Mouse (Mus musculus) embryonic facial prominence, embryonic 12.5 days (tissue): ENCODE measurements around the gene Bid. TPM values are rescaled to one million over a fixed set of nuclear protein-coding genes. Genes with fewer than 3 reads are reported as not detected.
"Not testable (repeated sequence)": the region's sequence is repeated elsewhere in the genome, so short reads cannot be mapped to it uniquely, and the experiment has no call there.

Experiments
- ATAC-seq: fragments of 200-750 bp; cut with Nextera tagmentation; 2 replicates; pipeline ENCODE4 v1.8.0; 2017; ENCODE audit not compliant: insufficient number of reproducible peaks, insufficient read depth, low FRiP score, low TSS enrichment
- H3K27ac ChIP-seq: fragments of 300-500 bp; sonication (generic); 2 replicates; pipeline ENCODE4 v1.5.1; 2016; ENCODE audit warnings: mild to moderate bottlenecking
- H3K27me3 ChIP-seq: fragments of 300-500 bp; sonication (generic); 2 replicates; pipeline ENCODE4 v1.6.1; 2016; ENCODE audit warnings: mild to moderate bottlenecking, moderate library complexity
- H3K36me3 ChIP-seq: fragments of 300-500 bp; sonication (generic); 2 replicates; pipeline ENCODE4 v1.6.1; 2016; ENCODE audit warnings: mild to moderate bottlenecking
- H3K4me1 ChIP-seq: fragments of 300-500 bp; sonication (generic); 2 replicates; pipeline ENCODE4 v1.6.1; 2016
- H3K4me2 ChIP-seq: fragments of 300-500 bp; sonication (generic); replicated peaks from 2 replicates; pipeline ENCODE4 v1.6.1; 2016; ENCODE audit warnings: mild to moderate bottlenecking, moderate library complexity
- H3K4me3 ChIP-seq: fragments of 300-500 bp; sonication (generic); 2 replicates; pipeline ENCODE4 v1.5.1; 2016; ENCODE audit warnings: mild to moderate bottlenecking
- H3K9ac ChIP-seq: fragments of 300-500 bp; sonication (generic); 2 replicates; pipeline ENCODE4 v1.6.1; 2016; ENCODE audit warnings: mild to moderate bottlenecking, moderate library complexity
- H3K9me3 ChIP-seq: fragments of 300-500 bp; sonication (generic); 2 replicates; pipeline ENCODE4 v1.6.1; 2016; ENCODE audit warnings: mild to moderate bottlenecking, moderate library complexity
- WGBS: fragments of 180-500 bp; shearing (Covaris S2); methylation state at CpG from one replicate; pipeline ENCODE4 v1.1.7; 2016; 5-methylcytosine and 5-hydroxymethylcytosine counted together
- polyA plus RNA-seq: library from polyadenylated mRNA; unstranded; fragments of >200 nt; fragmentation: Nextera tagmentation; extraction: Ambion mirVana; gene quantifications from 2 replicates; pipeline ENCODE4 v1.2.1, GENCODE M21; 2016

Bid gene
- polyA plus RNA-seq, 1 experiment from 2014 or later: 19.1 TPM

DNA sequence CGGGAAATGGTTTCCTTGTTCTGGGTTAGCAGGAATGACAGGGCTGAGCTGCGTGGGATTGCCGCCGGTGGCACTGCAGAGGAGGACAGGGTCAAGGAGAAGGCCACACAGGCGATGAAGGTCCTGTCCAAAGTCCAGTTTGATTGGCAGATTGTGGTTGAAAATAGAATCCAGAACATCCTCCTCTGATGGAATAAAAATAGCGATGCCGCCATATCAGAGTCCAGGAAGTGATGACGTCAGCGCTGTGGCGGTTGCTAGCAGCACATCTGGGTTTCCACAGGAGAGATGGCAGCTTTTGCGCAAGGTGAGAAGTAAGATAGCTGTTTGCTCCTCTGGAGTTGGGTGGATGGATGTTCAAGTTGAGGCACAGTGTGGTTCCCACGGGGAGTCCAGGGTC, 15.9 kb upstream of the Bid start:
- H3K4me3 ChIP-seq: no peak overlapping the region
- no peaks in the 10 kb centered on the region for H3K27me3 ChIP-seq
- no peaks in the 10 kb centered on the region for H3K9me3 ChIP-seq
- WGBS: 84% methylated on average over 12 of the region's 12 CpGs
- H3K4me1 ChIP-seq: no peaks in the 10 kb centered on the region
- no peak overlapping the region for H3K4me2 ChIP-seq
- no peak overlapping the region for H3K27ac ChIP-seq
- peaks cover 27% of the 10 kb centered on the region for H3K36me3 ChIP-seq
- no peak for ATAC-seq
- no peak overlapping the region for H3K9ac ChIP-seq

DNA sequence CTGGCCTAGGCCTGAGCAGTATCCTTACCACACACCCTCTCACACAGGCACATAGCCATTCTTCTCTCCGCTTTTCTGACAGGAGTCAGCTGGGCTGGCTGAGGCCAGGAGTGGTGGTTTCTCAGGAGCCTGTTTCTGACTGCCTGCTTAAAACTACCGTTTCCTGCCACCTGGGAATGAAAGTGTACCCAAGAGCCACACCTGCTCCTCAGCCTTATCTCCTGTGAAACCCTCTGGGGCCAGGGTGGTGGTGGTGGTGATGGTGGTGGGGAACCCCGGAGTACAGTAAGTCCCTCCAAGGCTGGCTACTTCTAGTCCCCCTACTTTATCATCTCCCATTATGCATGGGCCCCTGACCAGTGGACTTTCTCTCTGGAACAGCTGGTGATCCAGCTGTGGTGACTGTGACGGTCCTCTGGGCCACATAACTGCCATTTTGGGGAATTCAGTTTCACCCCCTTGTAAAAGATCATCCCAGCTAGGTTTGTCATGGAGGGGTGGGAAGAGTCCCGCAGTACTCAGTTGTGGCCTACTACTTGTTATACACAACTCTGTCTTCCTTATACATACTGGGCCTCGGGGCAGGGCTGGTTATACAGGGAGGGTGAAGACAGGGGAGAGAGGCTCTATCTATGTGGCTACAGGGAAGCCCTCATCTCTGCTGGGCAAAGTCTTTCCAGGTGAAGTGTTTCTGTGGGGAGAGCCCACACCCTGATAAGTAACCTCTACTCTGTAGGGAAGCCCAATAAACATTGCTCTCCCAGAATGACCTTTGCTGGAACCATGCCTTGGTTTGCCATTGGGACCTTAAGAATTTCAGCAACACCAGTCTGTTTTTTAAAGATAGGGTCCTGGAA, 14.0 kb upstream of the Bid start:
- Histone ChIP-seq H3K27ac (no peak overlapping the region), H3K4me1 (no peaks in the 10 kb centered on the region), H3K9me3 (no peaks in the 10 kb centered on the region), H3K27me3 (no peaks in the 10 kb centered on the region), H3K4me3 (no peak overlapping the region), H3K4me2 (no peak overlapping the region), H3K9ac (no peak overlapping the region), H3K36me3 (peaks cover 27% of the 10 kb centered on the region)
- ATAC-seq: no peak
- 83% methylated on average over 6 of the region's 6 CpGs for WGBS

DNA sequence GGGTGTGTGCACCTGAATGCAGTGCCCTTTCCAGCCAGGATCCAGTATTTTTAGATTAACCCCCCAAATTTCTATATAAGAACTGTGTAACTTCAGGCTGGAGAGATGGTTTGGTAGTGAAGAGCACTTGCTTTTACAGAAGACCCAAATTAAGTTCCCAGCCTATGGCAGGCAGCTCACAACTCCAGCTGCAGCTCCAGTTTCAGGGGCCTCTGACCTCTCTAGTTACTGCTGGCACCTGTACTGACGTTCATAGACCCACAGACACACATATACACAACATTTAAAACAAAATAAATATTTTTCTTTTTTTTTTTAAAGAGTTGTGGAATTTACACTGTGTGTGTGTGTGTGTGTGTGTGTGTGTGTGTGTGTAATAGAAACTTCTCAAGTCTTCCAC, 12.8 kb upstream of the Bid start:
- H3K4me1 ChIP-seq: no peaks in the 10 kb centered on the region
- ATAC-seq: no peak
- H3K36me3 ChIP-seq: peaks cover 21% of the 10 kb centered on the region
- H3K4me3 ChIP-seq: no peak overlapping the region
- WGBS: 31% methylated on average over 1 of the region's 1 CpGs
- no peak overlapping the region for H3K27ac ChIP-seq
- no peak overlapping the region for H3K4me2 ChIP-seq
- H3K9ac ChIP-seq: no peak overlapping the region
- no peaks in the 10 kb centered on the region for H3K27me3 ChIP-seq
- H3K9me3 ChIP-seq: no peaks in the 10 kb centered on the region

DNA sequence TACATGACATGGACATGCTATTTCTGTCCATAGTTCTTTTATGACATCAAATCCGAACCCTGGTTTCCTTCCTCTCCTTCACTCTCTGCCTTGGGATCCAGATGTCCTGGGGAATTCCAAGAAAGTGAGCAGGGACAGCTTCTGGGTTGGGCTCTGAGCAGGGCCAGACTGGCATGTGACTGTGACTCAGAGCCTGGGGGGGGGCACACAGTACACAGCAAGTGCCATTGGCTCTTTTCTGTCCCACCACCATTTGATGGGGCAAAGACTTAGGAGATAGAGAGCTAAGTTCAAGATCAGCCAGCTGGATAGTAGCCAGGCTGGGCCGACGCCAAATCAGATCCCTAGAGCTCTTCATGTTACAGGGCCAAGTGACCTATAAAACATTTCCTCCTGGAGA, 11.1 kb upstream of the Bid start:
- H3K4me1 ChIP-seq: no peaks in the 10 kb centered on the region
- H3K4me2 ChIP-seq: no peak overlapping the region
- 72% methylated on average over 3 of the region's 3 CpGs for WGBS
- H3K9ac ChIP-seq: no peak overlapping the region
- no peak overlapping the region for H3K27ac ChIP-seq
- ATAC-seq: no peak
- no peaks in the 10 kb centered on the region for H3K27me3 ChIP-seq
- no peaks in the 10 kb centered on the region for H3K9me3 ChIP-seq
- peaks cover 7% of the 10 kb centered on the region; the same call in 1 of the 2 replicates for H3K36me3 ChIP-seq
- no peak overlapping the region for H3K4me3 ChIP-seq

DNA sequence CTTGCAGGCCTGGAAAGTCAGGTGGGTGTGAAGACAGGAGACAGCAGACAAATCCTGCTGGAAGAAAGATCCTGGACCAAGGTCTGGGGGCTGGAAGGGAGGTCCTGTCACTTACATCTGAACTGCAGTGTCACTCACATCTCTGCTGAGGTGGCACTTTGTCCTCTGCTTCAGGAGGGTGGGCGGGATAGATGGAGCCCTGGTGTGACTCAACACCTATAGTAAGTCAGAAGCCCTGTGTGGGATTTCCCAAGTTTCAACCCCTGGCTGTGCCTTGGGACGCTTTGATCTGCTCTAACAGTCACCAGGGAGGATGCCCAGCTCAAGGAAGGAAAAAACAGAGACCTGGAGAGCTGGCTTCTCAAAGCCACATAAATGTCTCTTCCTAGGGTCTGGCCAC, 10.2 kb upstream of the Bid start:
- Histone ChIP-seq H3K27me3 (no peaks in the 10 kb centered on the region), H3K27ac (no peak overlapping the region), H3K4me3 (no peak overlapping the region), H3K4me1 (no peaks in the 10 kb centered on the region), H3K9me3 (no peaks in the 10 kb centered on the region), H3K9ac (no peak overlapping the region), H3K4me2 (no peak overlapping the region), H3K36me3 (no peaks in the 10 kb centered on the region)
- no peak for ATAC-seq
- WGBS: 55% methylated on average over 2 of the region's 2 CpGs

DNA sequence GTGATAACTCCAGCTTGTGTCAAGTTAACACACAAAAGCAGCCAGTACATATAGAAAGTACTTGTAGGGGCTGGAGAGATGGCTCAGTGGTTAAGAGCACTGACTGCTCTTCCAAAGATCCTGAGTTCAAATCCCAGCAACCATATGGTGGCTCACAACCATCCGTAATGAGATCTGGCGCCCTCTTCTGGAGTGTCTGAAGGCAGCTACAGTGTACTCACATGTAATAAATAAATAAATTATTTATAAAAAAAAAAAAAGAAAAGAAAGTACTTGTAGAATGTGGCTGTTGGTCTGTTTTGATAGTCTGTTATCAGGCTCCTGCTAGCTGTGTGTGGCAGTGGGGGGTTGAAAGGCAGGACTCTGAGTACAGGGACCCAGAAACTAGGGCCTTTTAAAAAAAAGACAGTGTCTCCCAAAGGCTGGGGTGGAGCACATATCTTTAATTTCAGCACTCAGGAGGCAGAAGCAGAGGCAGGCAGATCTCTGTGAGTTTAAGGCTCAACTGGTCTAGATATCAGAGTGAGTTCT, 8.2 kb upstream of the Bid start:
- not testable (repeated sequence) for H3K27ac ChIP-seq, H3K4me3 ChIP-seq, H3K4me2 ChIP-seq, H3K36me3 ChIP-seq, ATAC-seq, H3K9ac ChIP-seq, H3K9me3 ChIP-seq, H3K4me1 ChIP-seq, H3K27me3 ChIP-seq
- 64% methylated on average over 2 of the region's 2 CpGs for WGBS

DNA sequence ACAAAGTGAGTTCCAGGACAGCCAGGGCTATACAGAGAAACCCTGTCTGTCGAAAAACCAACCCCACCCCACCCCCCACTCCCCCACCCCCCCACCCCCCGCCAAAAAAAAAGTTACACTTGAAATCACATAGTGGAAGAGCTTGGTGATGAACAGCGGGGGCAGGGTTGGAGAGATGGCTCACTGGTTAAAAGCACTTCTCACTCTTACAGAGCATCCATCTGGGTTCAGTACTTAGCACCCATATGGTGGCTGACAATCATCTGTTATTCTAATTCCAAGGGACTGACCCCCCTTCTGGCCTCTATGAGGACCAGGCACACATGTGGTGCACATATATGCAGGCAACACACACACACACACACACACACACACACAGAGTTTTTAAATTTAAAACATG, 1.3 kb upstream of the Bid start:
- H3K4me1 ChIP-seq: no peaks in the 10 kb centered on the region; the same call in 1 of the 2 replicates
- H3K9ac ChIP-seq: no peak overlapping the region
- no peak for ATAC-seq
- H3K9me3 ChIP-seq: no peaks in the 10 kb centered on the region
- no peak overlapping the region for H3K4me3 ChIP-seq
- no peak overlapping the region for H3K4me2 ChIP-seq
- no peak overlapping the region for H3K27ac ChIP-seq
- 56% methylated on average over 3 of the region's 3 CpGs for WGBS
- no peaks in the 10 kb centered on the region for H3K36me3 ChIP-seq
- H3K27me3 ChIP-seq: peaks cover 8% of the 10 kb centered on the region; the same call in 1 of the 2 replicates

DNA sequence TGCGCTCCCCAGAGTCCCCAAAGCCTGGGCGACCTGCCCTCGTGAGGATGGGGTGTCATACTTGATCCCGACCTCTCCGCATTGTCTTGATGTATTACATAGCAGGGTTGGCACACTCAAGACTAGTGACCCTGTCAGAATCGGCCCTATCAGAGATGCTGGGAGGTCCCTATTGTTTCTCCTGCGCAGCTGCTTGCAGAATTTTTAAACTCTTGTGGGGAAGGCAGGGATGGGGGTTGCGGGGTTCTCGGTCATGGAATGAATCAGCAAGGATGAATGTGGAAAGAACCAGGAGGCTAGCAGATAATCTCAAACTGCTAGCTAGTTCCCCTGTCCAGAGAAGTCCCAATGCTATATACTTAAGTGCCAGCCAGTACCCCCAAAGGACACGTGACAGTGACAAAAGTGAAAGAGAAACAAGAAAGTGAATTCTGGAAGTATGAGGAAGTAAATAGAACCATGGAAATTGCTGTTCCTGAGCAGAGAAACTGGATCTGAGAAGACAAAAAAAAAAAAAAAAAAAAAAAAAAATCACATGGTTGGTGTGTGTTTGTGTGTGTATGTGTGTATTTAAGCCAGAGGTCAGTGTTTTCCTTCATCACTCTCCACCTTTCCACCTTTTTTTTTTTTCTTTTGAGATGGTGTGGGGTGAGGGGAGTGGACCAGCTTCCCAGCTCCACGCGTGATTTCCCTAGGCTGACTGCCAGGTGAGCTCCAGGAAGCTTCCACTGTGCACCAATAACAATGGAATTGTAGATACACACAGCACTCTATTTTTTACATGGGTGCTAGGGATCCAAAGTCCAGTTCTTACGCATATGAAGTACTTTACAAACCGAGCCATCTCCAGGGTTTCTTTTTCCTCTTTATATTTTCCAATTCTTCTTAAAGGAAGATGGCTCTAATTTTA, 574 bp upstream of the Bid start:
- H3K36me3 ChIP-seq, H3K9me3 ChIP-seq, H3K27me3 ChIP-seq, ATAC-seq, H3K4me1 ChIP-seq, H3K27ac ChIP-seq: not testable (repeated sequence)
- Histone ChIP-seq H3K9ac (peak overlapping the region; percentile 59; the same call in 1 of the 2 replicates), H3K4me3 (peak overlapping the region; percentile 69), H3K4me2 (peak overlapping the region; percentile 98)
- 42% methylated on average over 8 of the region's 14 CpGs for WGBS

DNA sequence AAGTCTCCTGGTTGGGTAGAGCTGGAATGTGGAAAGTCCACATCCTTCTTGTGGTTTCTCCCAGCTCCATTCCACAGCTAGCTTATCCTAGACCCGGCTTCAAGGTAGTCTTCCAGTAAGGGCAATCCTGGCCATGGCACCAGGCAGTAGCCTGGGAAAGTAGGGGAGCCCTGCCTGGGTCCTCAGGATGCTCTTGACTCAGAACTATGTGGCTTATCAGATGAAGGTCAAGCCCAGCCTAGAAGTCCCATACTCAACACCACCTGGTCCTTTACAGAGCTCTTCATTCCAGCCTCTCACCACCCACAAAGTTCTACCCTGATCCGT, 1.0 kb downstream of the Bid start:
- ATAC-seq: no peak
- Histone ChIP-seq H3K9ac (no peak overlapping the region), H3K9me3 (no peaks in the 10 kb centered on the region), H3K27ac (no peak overlapping the region), H3K4me3 (0 out of 2 replicates have a peak overlapping the region, but pooled peaks have one; percentile 69), H3K4me2 (peak overlapping the region; percentile 98), H3K36me3 (no peaks in the 10 kb centered on the region), H3K27me3 (peaks cover 8% of the 10 kb centered on the region; the same call in 1 of the 2 replicates), H3K4me1 (no peaks in the 10 kb centered on the region; the same call in 1 of the 2 replicates)
- WGBS: 34% methylated on average over 2 of the region's 2 CpGs

DNA sequence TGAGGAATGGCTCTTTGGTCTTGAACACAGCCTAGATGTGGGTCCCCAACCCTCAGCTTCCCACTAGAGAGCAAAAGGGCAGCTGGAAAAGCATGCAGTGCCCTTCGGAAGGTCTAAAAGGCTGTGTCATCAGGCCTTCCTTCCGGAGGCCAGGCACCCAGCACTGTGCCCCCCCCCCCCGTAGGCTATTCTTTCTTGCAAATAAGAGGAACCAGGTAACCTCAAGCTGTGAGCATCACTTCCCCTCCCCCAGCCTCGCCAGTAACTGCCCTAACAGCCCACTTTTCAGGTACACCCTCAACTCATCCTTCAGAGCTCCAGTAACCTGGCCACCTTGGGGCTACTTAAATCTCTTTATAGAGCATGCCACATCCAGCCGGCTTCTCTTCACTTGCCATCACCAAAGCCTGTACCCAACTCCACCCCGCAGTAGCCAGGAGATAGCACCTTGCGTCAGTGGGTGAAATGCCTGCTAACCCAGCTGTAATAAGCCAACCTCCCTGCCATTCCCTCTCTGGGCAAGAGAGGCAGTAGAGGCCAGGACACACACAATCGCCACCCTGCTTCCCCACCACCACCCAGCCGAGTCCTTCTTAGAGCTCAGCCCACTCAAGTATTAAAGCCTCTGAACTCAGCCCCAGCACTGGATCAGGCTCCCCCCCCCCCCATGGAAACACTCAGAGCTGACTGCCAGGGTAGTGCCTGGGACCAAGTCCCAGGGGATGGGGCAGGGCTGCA, 1.6 kb downstream of the Bid start:
- H3K36me3 ChIP-seq: no peaks in the 10 kb centered on the region
- H3K4me1 ChIP-seq: no peaks in the 10 kb centered on the region; the same call in 1 of the 2 replicates
- peaks cover 8% of the 10 kb centered on the region; the same call in 1 of the 2 replicates for H3K27me3 ChIP-seq
- H3K4me2 ChIP-seq: no peak overlapping the region
- H3K9me3 ChIP-seq: no peaks in the 10 kb centered on the region
- no peak overlapping the region for H3K4me3 ChIP-seq
- 47% methylated on average over 9 of the region's 9 CpGs for WGBS
- H3K27ac ChIP-seq: no peak overlapping the region
- no peak for ATAC-seq
- H3K9ac ChIP-seq: no peak overlapping the region

DNA sequence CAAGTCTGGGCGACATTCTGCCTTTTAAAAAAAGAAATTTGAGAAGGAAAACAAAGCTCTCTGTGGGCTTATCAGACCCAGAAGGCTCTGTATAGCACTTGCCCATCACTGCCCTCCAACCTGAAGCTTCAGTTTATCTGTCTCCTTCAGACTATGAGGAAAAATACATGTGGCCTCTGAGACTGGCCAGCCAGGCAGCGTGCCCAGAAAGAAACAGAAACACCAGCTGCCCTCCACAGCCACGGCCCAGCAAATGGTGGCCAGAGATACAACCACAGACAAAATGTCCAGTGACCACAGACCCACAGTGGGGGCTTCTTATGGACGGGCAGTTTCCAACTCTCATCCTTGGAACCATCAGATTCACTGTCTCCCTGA, 2.1 kb downstream of the Bid start:
- 78% methylated on average over 4 of the region's 4 CpGs for WGBS
- no peak overlapping the region for H3K9ac ChIP-seq
- no peak for ATAC-seq
- peaks cover 8% of the 10 kb centered on the region; the same call in 1 of the 2 replicates for H3K27me3 ChIP-seq
- H3K27ac ChIP-seq: no peak overlapping the region
- H3K4me2 ChIP-seq: no peak overlapping the region
- H3K4me1 ChIP-seq: no peaks in the 10 kb centered on the region; the same call in 1 of the 2 replicates
- no peaks in the 10 kb centered on the region for H3K36me3 ChIP-seq
- H3K9me3 ChIP-seq: no peaks in the 10 kb centered on the region
- no peak overlapping the region for H3K4me3 ChIP-seq
